Mouse (Mus musculus) bone marrow, adult 2 months (tissue): ENCODE measurements around the gene Gtf2i.

ENCODE experiments used
- CTCF ChIP-seq: fragments of 200-500 bp; IDR thresholded peaks from 2 replicates; pipeline ENCODE4 v1.5.1; 2011; ENCODE audit warnings: low read length, control low read depth; ENCODE audit not compliant: control insufficient read depth, insufficient read depth
- POLR2A ChIP-seq: fragments of 200-500 bp; IDR thresholded peaks from 2 replicates; pipeline ENCODE4 v1.6.1; 2011; ENCODE audit warnings: low read depth, mild to moderate bottlenecking, control low read depth, low read length, borderline replicate concordance; ENCODE audit not compliant: control insufficient read depth

GRCm38 (mm10) chr5:134323869-134324268 is 9.3 kb upstream of the Gtf2i start:
- TF ChIP-seq CTCF = no peak
- no peak for TF ChIP-seq POLR2A
